Mouse (Mus musculus): ENCODE data around the gene Kif18b.

Kif18b gene

GRCm38 (mm10) chr11:102939024-102939675 is 14.2 kb upstream of the Kif18b start:
- DNase-seq (ENCODE audit: low read depth, low spot score), result no peak

GRCm38 (mm10) chr11:102937529-102938182 is 12.7 kb upstream of the Kif18b start:
- DNase-seq (ENCODE audit: low read depth, low spot score), result no peak

GRCm38 (mm10) chr11:102936272-102936671 is 11.3 kb upstream of the Kif18b start:
- DNase-seq (ENCODE audit: low read depth, low spot score), result no peak

- no peak for DNase-seq (ENCODE audit: low read depth, low spot score)
Observed at GRCm38 (mm10) chr11:102930672-102931071, 5.7 kb upstream of the Kif18b start.

GRCm38 (mm10) chr11:102925351-102925717 is 410 bp upstream of the Kif18b start:
- DNase-seq (ENCODE audit: low read depth, low spot score), result peak; percentile 90

GRCm38 (mm10) chr11:102921491-102921890 is 3.4 kb downstream of the Kif18b start:
- DNase-seq (ENCODE audit: low read depth, low spot score), result no peak

- no peak for DNase-seq (ENCODE audit: low read depth, low spot score)
Observed at GRCm38 (mm10) chr11:102918077-102918476, 6.8 kb downstream of the Kif18b start.

- DNase-seq (ENCODE audit: low read depth, low spot score), result no peak
Observed at GRCm38 (mm10) chr11:102915380-102915779, 9.5 kb downstream of the Kif18b start.

GRCm38 (mm10) chr11:102911376-102911775 is 13.5 kb downstream of the Kif18b start:
- DNase-seq (ENCODE audit: low read depth, low spot score), result no peak

GRCm38 (mm10) chr11:102903654-102904053 is 21.3 kb downstream of the Kif18b start:
- no peak for DNase-seq (ENCODE audit: low read depth, low spot score)

GRCm38 (mm10) chr11:102902107-102902506 is 22.8 kb downstream of the Kif18b start:
- DNase-seq (ENCODE audit: low read depth, low spot score), result no peak

GRCm38 (mm10) chr11:102901199-102901598 is 23.7 kb downstream of the Kif18b start:
- DNase-seq (ENCODE audit: low read depth, low spot score), result no peak

- DNase-seq (ENCODE audit: low read depth, low spot score), result peak; percentile 89
Observed at GRCm38 (mm10) chr11:102900763-102901162, 24.2 kb downstream of the Kif18b start, which contains the start of gene Gfap. Gene Gfap (minus strand): TSS chr11:102900912.

- DNase-seq (ENCODE audit: low read depth, low spot score), result no peak
Observed at GRCm38 (mm10) chr11:102898408-102898807, 26.5 kb downstream of the Kif18b start.

GRCm38 (mm10) chr11:102896641-102897040 is 28.3 kb downstream of the Kif18b start:
- no peak for DNase-seq (ENCODE audit: low read depth, low spot score)

GRCm38 (mm10) chr11:102895779-102896178 is 29.1 kb downstream of the Kif18b start:
- DNase-seq (ENCODE audit: low read depth, low spot score), result no peak

GRCm38 (mm10) chr11:102894716-102895115 is 30.2 kb downstream of the Kif18b start:
- DNase-seq (ENCODE audit: low read depth, low spot score), result no peak

GRCm38 (mm10) chr11:102893015-102893651 is 31.8 kb downstream of the Kif18b start:
- DNase-seq (ENCODE audit: low read depth, low spot score), result peak; percentile 94

- DNase-seq (ENCODE audit: low read depth, low spot score), result peak; percentile 49
Observed at GRCm38 (mm10) chr11:102890096-102890495, 34.8 kb downstream of the Kif18b start.

GRCm38 (mm10) chr11:102888135-102888534 is 36.8 kb downstream of the Kif18b start:
- DNase-seq (ENCODE audit: low read depth, low spot score), result no peak

GRCm38 (mm10) chr11:102887433-102887832 is 37.5 kb downstream of the Kif18b start:
- DNase-seq (ENCODE audit: low read depth, low spot score), result no peak

GRCm38 (mm10) chr11:102884616-102885219 is 40.2 kb downstream of the Kif18b start, which contains the start of gene Fam187a:
Gene Fam187a (plus strand): TSS chr11:102885169.
- DNase-seq (ENCODE audit: low read depth, low spot score), result no peak
